Mouse (Mus musculus) hindbrain, embryonic 16.5 days (tissue): ENCODE measurements at regions not wholly inside any gene's neighbourhood (a gene's known extent, or its start where the extent isn't known, plus 50 kb on each side); places are given as distances from the start of the nearest gene placed in this dataset.

Experiments used
- ATAC-seq: fragments of 200-750 bp; cut with Nextera tagmentation; 2 replicates; pipeline ENCODE4 v1.8.0; 2017; ENCODE audit warnings: moderate TSS enrichment, moderate library complexity
- H3K27ac ChIP-seq: fragments of 300-500 bp; sonication (generic); 2 replicates; pipeline ENCODE4 v1.5.1; 2014; ENCODE audit warnings: low read depth, mild to moderate bottlenecking, control low read depth, low read length, moderate library complexity
- H3K27me3 ChIP-seq: fragments of 300-500 bp; sonication (generic); replicated peaks from 2 replicates; pipeline ENCODE4 v1.6.1; 2014; ENCODE audit warnings: low read length; ENCODE audit not compliant: control insufficient read depth, insufficient read depth
- H3K36me3 ChIP-seq: fragments of 300-500 bp; sonication (generic); 2 replicates; pipeline ENCODE4 v1.6.1; 2014; ENCODE audit warnings: mild to moderate bottlenecking, low read length, moderate library complexity, mixed read lengths; ENCODE audit not compliant: control insufficient read depth, insufficient read depth
- H3K4me1 ChIP-seq: fragments of 300-500 bp; sonication (generic); 2 replicates; pipeline ENCODE4 v1.6.1; 2014; ENCODE audit warnings: low read depth, low read length; ENCODE audit not compliant: control insufficient read depth, insufficient read depth
- H3K4me2 ChIP-seq: fragments of 300-500 bp; sonication (generic); 2 replicates; pipeline ENCODE4 v1.6.1; 2014; ENCODE audit warnings: mild to moderate bottlenecking, low read length, control low read depth, moderate library complexity
- H3K4me3 ChIP-seq: fragments of 300-500 bp; sonication (generic); 2 replicates; pipeline ENCODE4 v1.5.1; 2014; ENCODE audit warnings: mild to moderate bottlenecking, low read length, control low read depth, moderate library complexity
- H3K9ac ChIP-seq: fragments of 300-500 bp; sonication (generic); 2 replicates; pipeline ENCODE4 v1.6.1; 2014; ENCODE audit warnings: low read depth, mild to moderate bottlenecking, control low read depth, low read length, moderate library complexity
- H3K9me3 ChIP-seq: fragments of 300-500 bp; sonication (generic); 2 replicates; pipeline ENCODE4 v1.6.1; 2014; ENCODE audit warnings: mild to moderate bottlenecking, low read length, moderate library complexity; ENCODE audit not compliant: control insufficient read depth
- WGBS: fragments of 180-500 bp; shearing (Covaris S2); extraction: QIAGEN DNeasy Blood & Tissue Kit; methylation state at CpG from one replicate; pipeline ENCODE4 v1.1.7; 2014; 5-methylcytosine and 5-hydroxymethylcytosine counted together

GRCm38 (mm10) chr5:29920295-29920694, 92.6 kb upstream of the Il6 start:
- Histone ChIP-seq H3K4me3 (no peak overlapping the region), H3K4me2 (no peak overlapping the region), H3K36me3 (no peaks in the 10 kb centered on the region), H3K4me1 (no peaks in the 10 kb centered on the region), H3K9ac (no peak overlapping the region), H3K27ac (no peak overlapping the region), H3K9me3 (no peaks in the 10 kb centered on the region), H3K27me3 (no peaks in the 10 kb centered on the region)
- WGBS, result 68% methylated on average over 2 of the region's 2 CpGs
- no peak for ATAC-seq

GRCm38 (mm10) chr5:29925527-29925926, 87.4 kb upstream of the Il6 start:
- WGBS, result 84% methylated on average over 2 of the region's 2 CpGs
- no peaks in the 10 kb centered on the region for H3K36me3 ChIP-seq
- H3K27ac ChIP-seq, result no peak overlapping the region
- no peaks in the 10 kb centered on the region for H3K27me3 ChIP-seq
- no peak overlapping the region for H3K4me3 ChIP-seq
- H3K9ac ChIP-seq, result no peak overlapping the region
- ATAC-seq, result no peak
- no peaks in the 10 kb centered on the region for H3K9me3 ChIP-seq
- H3K4me1 ChIP-seq, result no peaks in the 10 kb centered on the region
- H3K4me2 ChIP-seq, result no peak overlapping the region

GRCm38 (mm10) chr5:29927594-29927993, 85.3 kb upstream of the Il6 start:
- WGBS, result 63% methylated on average over 1 of the region's 1 CpGs
- Histone ChIP-seq H3K27me3 (no peaks in the 10 kb centered on the region), H3K36me3 (no peaks in the 10 kb centered on the region), H3K4me3 (no peak overlapping the region), H3K9ac (no peak overlapping the region), H3K27ac (no peak overlapping the region), H3K4me1 (no peaks in the 10 kb centered on the region), H3K4me2 (no peak overlapping the region), H3K9me3 (no peaks in the 10 kb centered on the region)
- no peak for ATAC-seq

- Histone ChIP-seq H3K36me3 (no peaks in the 10 kb centered on the region), H3K9me3 (no peaks in the 10 kb centered on the region), H3K4me3 (no peak overlapping the region), H3K9ac (no peak overlapping the region), H3K27me3 (no peaks in the 10 kb centered on the region), H3K4me2 (no peak overlapping the region), H3K27ac (no peak overlapping the region), H3K4me1 (no peaks in the 10 kb centered on the region)
- 90% methylated on average over 2 of the region's 2 CpGs for WGBS
- no peak for ATAC-seq
These were observed 83.5 kb upstream of the Il6 start for GRCm38 (mm10) chr5:29929381-29929780.

GRCm38 (mm10) chr5:29947225-29947624, 65.7 kb upstream of the Il6 start:
- Histone ChIP-seq H3K9me3 (no peaks in the 10 kb centered on the region), H3K9ac (no peak overlapping the region), H3K36me3 (no peaks in the 10 kb centered on the region), H3K4me1 (no peaks in the 10 kb centered on the region), H3K27me3 (no peaks in the 10 kb centered on the region), H3K4me3 (no peak overlapping the region), H3K4me2 (no peak overlapping the region), H3K27ac (no peak overlapping the region)
- no peak for ATAC-seq
- 60% methylated on average over 2 of the region's 2 CpGs for WGBS

- no peak overlapping the region for H3K27ac ChIP-seq
- H3K9ac ChIP-seq, result no peak overlapping the region
- H3K4me3 ChIP-seq, result no peak overlapping the region
- H3K36me3 ChIP-seq, result no peaks in the 10 kb centered on the region
- H3K9me3 ChIP-seq, result no peaks in the 10 kb centered on the region
- 76% methylated on average over 3 of the region's 3 CpGs for WGBS
- H3K4me2 ChIP-seq, result no peak overlapping the region
- H3K27me3 ChIP-seq, result no peaks in the 10 kb centered on the region
- H3K4me1 ChIP-seq, result no peaks in the 10 kb centered on the region
- ATAC-seq, result no peak
These were observed 64.8 kb upstream of the Il6 start for GRCm38 (mm10) chr5:29948161-29948560.

GRCm38 (mm10) chr5:29950456-29951170, 62.3 kb upstream of the Il6 start:
- Histone ChIP-seq H3K36me3 (no peaks in the 10 kb centered on the region), H3K27ac (no peak overlapping the region), H3K4me2 (no peak overlapping the region), H3K4me3 (no peak overlapping the region), H3K9ac (no peak overlapping the region), H3K9me3 (no peaks in the 10 kb centered on the region), H3K27me3 (no peaks in the 10 kb centered on the region), H3K4me1 (no peaks in the 10 kb centered on the region)
- 90% methylated on average over 5 of the region's 5 CpGs for WGBS
- no peak for ATAC-seq

- Histone ChIP-seq H3K9me3 (no peaks in the 10 kb centered on the region), H3K27me3 (no peaks in the 10 kb centered on the region), H3K4me2 (no peak overlapping the region), H3K9ac (no peak overlapping the region), H3K4me3 (no peak overlapping the region), H3K4me1 (no peaks in the 10 kb centered on the region), H3K27ac (no peak overlapping the region), H3K36me3 (no peaks in the 10 kb centered on the region)
- WGBS, result 85% methylated on average over 7 of the region's 7 CpGs
- ATAC-seq, result no peak
These were observed 61.2 kb upstream of the Il6 start for GRCm38 (mm10) chr5:29951381-29952350.
